Mouse (Mus musculus): ENCODE data around the gene Tomm5. TPM values are rescaled to one million over a fixed set of nuclear protein-coding genes. Genes with fewer than 3 reads are reported as not detected.
"Not testable (repeated sequence)": the region's sequence is repeated elsewhere in the genome, so short reads cannot be mapped to it uniquely, and the experiment has no call there.

Gene Tomm5
- total RNA-seq, 1 experiment from 2014 or later: 42.8 TPM

- ATAC-seq (ENCODE audit: extremely low read depth, insufficient number of reproducible peaks, low FRiP score, poor library complexity, severe bottlenecking): no peak
These were observed 35.5 kb downstream of the Tomm5 start for GRCm38 (mm10) chr4:45072261-45072973.

- peak; percentile 64; the same call in 1 of the 2 replicates for ATAC-seq (ENCODE audit: extremely low read depth, insufficient number of reproducible peaks, low FRiP score, poor library complexity, severe bottlenecking)
These were observed 40.2 kb downstream of the Tomm5 start for GRCm38 (mm10) chr4:45067742-45068141.

- ATAC-seq (ENCODE audit: extremely low read depth, insufficient number of reproducible peaks, low FRiP score, poor library complexity, severe bottlenecking): no peak
These were observed 41.7 kb downstream of the Tomm5 start for GRCm38 (mm10) chr4:45066036-45066730.

GRCm38 (mm10) chr4:45064577-45064976 is 43.3 kb downstream of the Tomm5 start:
- no peak for ATAC-seq (ENCODE audit: extremely low read depth, insufficient number of reproducible peaks, low FRiP score, poor library complexity, severe bottlenecking)

GRCm38 (mm10) chr4:45063836-45064235 is 44.1 kb downstream of the Tomm5 start:
- not testable (repeated sequence) for ATAC-seq (ENCODE audit: extremely low read depth, insufficient number of reproducible peaks, low FRiP score, poor library complexity, severe bottlenecking)

- no peak for ATAC-seq (ENCODE audit: extremely low read depth, insufficient number of reproducible peaks, low FRiP score, poor library complexity, severe bottlenecking)
These were observed 52.5 kb downstream of the Tomm5 start for GRCm38 (mm10) chr4:45055451-45055850.

Other genes starting within 250 kb of the Tomm5 start
- 2.9 and 6.6 TPM in 2 replicates for gene Grhpr, start 126.7 kb downstream of the Tomm5 start, total RNA-seq (2017)
- 16.7 and 17.0 TPM in 2 replicates for gene Zbtb5, start 95.7 kb downstream of the Tomm5 start, total RNA-seq (2017)
- gene Polr1e, start 89.5 kb downstream of the Tomm5 start, total RNA-seq (2017): 16.3 and 22.0 TPM in 2 replicates
- gene Fbxo10, start 23.5 kb downstream of the Tomm5 start, total RNA-seq (2017): 2.0 and 2.1 TPM in 2 replicates
- not detected in 2 replicates for gene Frmpd1, start 76.8 kb upstream of the Tomm5 start, total RNA-seq (2017)
- gene Trmt10b, start 189.0 kb upstream of the Tomm5 start, total RNA-seq (2017): 7.4 and 15.2 TPM in 2 replicates
- gene Dcaf10, start 234.0 kb upstream of the Tomm5 start, total RNA-seq (2017): 12.4 and 14.3 TPM in 2 replicates
- 67.5 and 86.4 TPM in 2 replicates for gene Exosc3, start 234.6 kb upstream of the Tomm5 start, total RNA-seq (2017)